Mouse (Mus musculus): Measurements from ENCODE around the gene Stk33. TPM values are rescaled to one million over a fixed set of nuclear protein-coding genes. Genes with fewer than 3 reads are reported as not detected.

Stk33 gene
- total and polyA plus RNA-seq, 3 experiments = not detected

GRCm38 (mm10) chr7:109265606-109266005, 173.3 kb downstream of the Stk33 start:
- no peaks in the 10 kb centered on the region for H3K9me3 ChIP-seq (replicated peaks; ENCODE audit: insufficient read depth, low read length)
- DNase-seq (ENCODE audit: low read depth, low spot score) = no peak
- no peak for TF ChIP-seq RAD21 (IDR thresholded peaks at IDR 0.05; ENCODE audit: low read depth, low read length)
- no peak for TF ChIP-seq CTCF (IDR thresholded peaks at IDR 0.05 in 2 of 3, conservative IDR thresholded peaks at IDR 0.05 in 1 of 3; ENCODE audit: control insufficient read depth in 1 of 3, insufficient read depth in 1 of 3, low read depth in 2 of 3, low read length in 3 of 3, poor library complexity in 1 of 3, severe bottlenecking in 1 of 3)
- TF ChIP-seq GATA1 (IDR thresholded peaks at IDR 0.05; ENCODE audit: low read depth, low read length) = no peak
- TF ChIP-seq SIN3A (IDR thresholded peaks at IDR 0.05; ENCODE audit: low read length) = no peak
- TF ChIP-seq MEF2A (IDR thresholded peaks at IDR 0.05; ENCODE audit: extremely low read depth, insufficient replicate concordance, low read depth, low read length, poor library complexity, severe bottlenecking) = no peak
- no peak for TF ChIP-seq ETS1 (IDR thresholded peaks at IDR 0.05; ENCODE audit: low read depth, low read length)
- TF ChIP-seq MYC (IDR thresholded peaks at IDR 0.05; ENCODE audit: low read depth, low read length) = no peak
- TF ChIP-seq NRF1 (IDR thresholded peaks at IDR 0.05; ENCODE audit: insufficient read depth, low read depth, low read length, poor library complexity, severe bottlenecking) = no peak
- no peak for TF ChIP-seq POLR2A (IDR thresholded peaks at IDR 0.05; ENCODE audit: control insufficient read depth in 1 of 2, insufficient read depth in 1 of 2, low read depth in 1 of 2, low read length in 2 of 2, poor library complexity in 1 of 2)

GRCm38 (mm10) chr7:109255506-109256352, 183.2 kb downstream of the Stk33 start:
- Histone ChIP-seq H3K27me3 (ENCODE audit: control insufficient read depth in 1 of 2, insufficient read depth in 2 of 2, low read length in 2 of 2) (no peaks in the 10 kb centered on the region; a peak in 1 of 4 replicates), H3K9me3 (replicated peaks; ENCODE audit: insufficient read depth, low read length) (no peaks in the 10 kb centered on the region), H3K9ac (ENCODE audit: control insufficient read depth, low read depth, low read length, poor library complexity, severe bottlenecking) (no peak overlapping the region), H3K4me3 (ENCODE audit: control insufficient read depth in 1 of 2, insufficient read depth in 1 of 2, low read depth in 2 of 2, low read length in 2 of 2) (no peak overlapping the region), H3K79me2 (ENCODE audit: control insufficient read depth, insufficient read depth, low read length, poor library complexity) (no peaks in the 10 kb centered on the region), H3K27ac (ENCODE audit: control insufficient read depth, low read depth, low read length) (no peak overlapping the region), H3K36me3 (ENCODE audit: control insufficient read depth in 1 of 2, insufficient read depth in 2 of 2, low read length in 2 of 2) (no peaks in the 10 kb centered on the region), H3K4me1 (ENCODE audit: control insufficient read depth in 1 of 2, insufficient read depth in 2 of 2, low read length in 2 of 2) (no peaks in the 10 kb centered on the region)
- peak; percentile 3 for DNase-seq (ENCODE audit: low read depth, low spot score)
- TF ChIP-seq MAX (IDR thresholded peaks at IDR 0.05; ENCODE audit: low read length) (no peak), SMC3 (IDR thresholded peaks at IDR 0.05; ENCODE audit: low read depth, low read length) (0 out of 2 replicates have a peak, but pooled peaks have one; percentile 7), UBTF (IDR thresholded peaks at IDR 0.05; ENCODE audit: borderline replicate concordance, insufficient read depth, low read depth, low read length) (no peak), EP300 (IDR thresholded peaks at IDR 0.05; ENCODE audit: low read depth in 1 of 2, low read length in 2 of 2) (no peak), NELFE (IDR thresholded peaks at IDR 0.05; ENCODE audit: low read depth, low read length) (no peak), GATA1 (IDR thresholded peaks at IDR 0.05; ENCODE audit: low read depth, low read length) (no peak), MAFK (IDR thresholded peaks at IDR 0.05; ENCODE audit: borderline replicate concordance, low read depth, low read length) (no peak), SIN3A (IDR thresholded peaks at IDR 0.05; ENCODE audit: low read length) (no peak), MAZ (IDR thresholded peaks at IDR 0.05; ENCODE audit: low read depth, low read length) (no peak), BHLHE40 (IDR thresholded peaks at IDR 0.05; ENCODE audit: borderline replicate concordance, low read depth, low read length) (no peak), TAL1 (IDR thresholded peaks at IDR 0.05; ENCODE audit: low read length) (no peak), NRF1 (IDR thresholded peaks at IDR 0.05; ENCODE audit: insufficient read depth, low read depth, low read length, poor library complexity, severe bottlenecking) (no peak), CTCF (IDR thresholded peaks at IDR 0.05 in 2 of 3, conservative IDR thresholded peaks at IDR 0.05 in 1 of 3; ENCODE audit: control insufficient read depth in 1 of 3, insufficient read depth in 1 of 3, low read depth in 2 of 3, low read length in 3 of 3, poor library complexity in 1 of 3, severe bottlenecking in 1 of 3) (peak in 2 of 3 experiments; percentile 14 to 41; a peak in 3 of 6 replicates), KAT2A (conservative IDR thresholded peaks at IDR 0.05; ENCODE audit: low read depth, low read length) (no peak)

More at GRCm38 (mm10) chr7:109265606-109266005, 173.3 kb downstream of the Stk33 start:
- Histone ChIP-seq H3K4me1 (ENCODE audit: control insufficient read depth in 1 of 2, insufficient read depth in 2 of 2, low read length in 2 of 2) (no peaks in the 10 kb centered on the region), H3K36me3 (ENCODE audit: control insufficient read depth in 1 of 2, insufficient read depth in 2 of 2, low read length in 2 of 2) (no peaks in the 10 kb centered on the region), H3K9ac (ENCODE audit: control insufficient read depth, low read depth, low read length, poor library complexity, severe bottlenecking) (no peak overlapping the region), H3K4me3 (ENCODE audit: control insufficient read depth in 1 of 2, insufficient read depth in 1 of 2, low read depth in 2 of 2, low read length in 2 of 2) (no peak overlapping the region), H3K27me3 (ENCODE audit: control insufficient read depth in 1 of 2, insufficient read depth in 2 of 2, low read length in 2 of 2) (no peaks in the 10 kb centered on the region), H3K79me2 (ENCODE audit: control insufficient read depth, insufficient read depth, low read length, poor library complexity) (no peaks in the 10 kb centered on the region), H3K27ac (ENCODE audit: control insufficient read depth, low read depth, low read length) (no peak overlapping the region)

All from MEL (cell line).